Mouse (Mus musculus) liver, embryonic 13.5 days (tissue): ENCODE results near the gene Ctsd. TPM values are rescaled to one million over a fixed set of nuclear protein-coding genes. Genes with fewer than 3 reads are reported as not detected.
A peak's percentile ranks its signal among the peaks of the same experiment; 100 is the strongest.
"Not testable (repeated sequence)": the region's sequence is repeated elsewhere in the genome, so short reads cannot be mapped to it uniquely, and the experiment has no call there.

ENCODE experiments used
- ATAC-seq: fragments of 200-750 bp; cut with Nextera tagmentation; 2 replicates; pipeline ENCODE4 v1.8.0; 2017; ENCODE audit warnings: low read depth, mild to moderate bottlenecking, moderate number of reproducible peaks, moderate library complexity
- DNase-seq: peaks from one replicate; pipeline ENCODE4 v3.0.0; 2022
- H3K27ac ChIP-seq: fragments of 300-500 bp; sonication (generic); 2 replicates; pipeline ENCODE4 v1.5.1; 2015; ENCODE audit warnings: moderate library complexity, mild to moderate bottlenecking, inconsistent platforms
- H3K27me3 ChIP-seq: fragments of 300-500 bp; sonication (generic); 2 replicates; pipeline ENCODE4 v1.6.1; 2015; ENCODE audit warnings: mild to moderate bottlenecking, inconsistent platforms
- H3K36me3 ChIP-seq: fragments of 300-500 bp; sonication (generic); 2 replicates; pipeline ENCODE4 v1.6.1; 2015; ENCODE audit warnings: mild to moderate bottlenecking, inconsistent platforms
- H3K4me1 ChIP-seq: fragments of 300-500 bp; sonication (generic); replicated peaks from 2 replicates; pipeline ENCODE4 v1.6.1; 2015; ENCODE audit warnings: inconsistent platforms
- H3K4me2 ChIP-seq: fragments of 300-500 bp; sonication (generic); 2 replicates; pipeline ENCODE4 v1.6.1; 2015; ENCODE audit warnings: inconsistent platforms, mild to moderate bottlenecking, moderate library complexity
- H3K4me3 ChIP-seq: fragments of 300-500 bp; sonication (generic); replicated peaks from 2 replicates; pipeline ENCODE4 v1.5.1; 2015; ENCODE audit warnings: mild to moderate bottlenecking, inconsistent platforms
- H3K9ac ChIP-seq: fragments of 300-500 bp; sonication (generic); 2 replicates; pipeline ENCODE4 v1.6.1; 2015; ENCODE audit warnings: mild to moderate bottlenecking, inconsistent platforms
- H3K9me3 ChIP-seq: fragments of 300-500 bp; sonication (generic); replicated peaks from 2 replicates; pipeline ENCODE4 v1.6.1; 2016; ENCODE audit warnings: inconsistent platforms
- WGBS: fragments of 180-500 bp; shearing (Covaris S2); methylation state at CpG from one replicate; pipeline ENCODE4 v1.1.7; 2015; ENCODE audit not compliant: insufficient replicate concordance; 5-methylcytosine and 5-hydroxymethylcytosine counted together
- polyA plus RNA-seq: library from polyadenylated mRNA; unstranded; fragments of >200 nt; fragmentation: Nextera tagmentation; extraction: Ambion mirVana; gene quantifications from 2 replicates; pipeline ENCODE4 v1.2.1, GENCODE M21; 2015

Gene Ctsd
- polyA plus RNA-seq, 1 experiment from 2014 or later: 297 TPM

DNA sequence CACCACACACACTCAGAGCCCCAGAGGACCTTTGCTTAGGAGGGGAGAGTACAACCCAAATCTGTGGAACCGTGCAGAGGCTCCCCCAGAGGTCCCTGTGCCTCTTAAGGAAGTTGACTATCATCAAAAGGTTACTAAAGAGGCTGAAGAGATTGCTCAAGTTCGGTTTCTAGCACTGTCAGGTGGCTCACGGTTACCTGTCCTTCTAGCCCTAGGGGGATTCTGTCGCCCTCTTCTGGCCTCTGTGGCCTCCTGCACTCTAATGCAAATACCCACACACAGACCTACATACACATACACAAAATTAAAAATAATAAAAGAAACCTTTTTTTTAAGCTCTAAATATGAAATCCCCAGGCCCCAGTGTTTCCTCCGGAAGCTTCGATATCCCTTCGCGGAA lies 30.8 kb upstream of the Ctsd start:
- no peaks in the 10 kb centered on the region for H3K27me3 ChIP-seq
- no peak for ATAC-seq
- no peak overlapping the region for H3K4me2 ChIP-seq
- H3K9ac ChIP-seq: no peak overlapping the region
- WGBS: 90% methylated on average over 8 of the region's 8 CpGs
- H3K27ac ChIP-seq: peak overlapping the region; percentile 95
- H3K9me3 ChIP-seq: no peaks in the 10 kb centered on the region
- H3K36me3 ChIP-seq: no peaks in the 10 kb centered on the region
- peaks cover 50% of the 10 kb centered on the region for H3K4me1 ChIP-seq
- no peak for DNase-seq
- no peak overlapping the region for H3K4me3 ChIP-seq

GRCm38 (mm10) chr7:142418027-142418426 lies 30.2 kb upstream of the Ctsd start:
- ATAC-seq (no peak), DNase-seq (no peak)
- peaks cover 55% of the 10 kb centered on the region for H3K4me1 ChIP-seq
- H3K9me3 ChIP-seq: no peaks in the 10 kb centered on the region
- H3K27ac ChIP-seq: 0 out of 2 replicates have a peak overlapping the region, but pooled peaks have one; percentile 9
- 94% methylated on average over 2 of the region's 2 CpGs for WGBS
- H3K4me2 ChIP-seq: no peak overlapping the region
- no peak overlapping the region for H3K4me3 ChIP-seq
- H3K27me3 ChIP-seq: no peaks in the 10 kb centered on the region
- no peak overlapping the region for H3K9ac ChIP-seq
- H3K36me3 ChIP-seq: no peaks in the 10 kb centered on the region

DNA sequence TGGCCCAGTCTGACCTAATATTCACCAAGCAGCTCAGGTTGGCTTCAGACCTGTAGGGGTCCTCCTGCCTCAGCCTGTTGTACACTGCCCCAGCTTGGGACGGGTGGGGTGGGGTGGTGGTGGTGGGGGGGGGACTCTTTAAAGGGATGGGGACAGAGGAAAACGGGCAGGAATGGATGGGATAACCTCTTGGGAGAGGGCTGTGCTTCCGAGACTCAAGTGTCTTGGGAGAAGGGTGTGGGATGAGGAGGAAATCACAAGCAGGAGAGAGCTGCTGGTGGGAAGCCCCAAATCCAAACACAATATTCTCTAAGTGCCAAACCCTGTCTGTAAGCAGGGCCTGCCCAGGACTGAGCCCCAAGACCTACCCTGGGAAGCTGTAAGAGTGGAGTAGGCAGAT lies 28.4 kb upstream of the Ctsd start:
- Histone ChIP-seq H3K4me1 (peaks cover 44% of the 10 kb centered on the region), H3K9me3 (no peaks in the 10 kb centered on the region), H3K27ac (no peak overlapping the region), H3K27me3 (no peaks in the 10 kb centered on the region), H3K9ac (no peak overlapping the region), H3K36me3 (no peaks in the 10 kb centered on the region), H3K4me2 (no peak overlapping the region), H3K4me3 (no peak overlapping the region)
- ATAC-seq: no peak
- WGBS: 71% methylated on average over 3 of the region's 3 CpGs
- no peak for DNase-seq

GRCm38 (mm10) chr7:142415314-142415713 lies 27.5 kb upstream of the Ctsd start:
- Histone ChIP-seq H3K4me1 (peaks cover 35% of the 10 kb centered on the region), H3K36me3 (no peaks in the 10 kb centered on the region), H3K27ac (no peak overlapping the region), H3K27me3 (no peaks in the 10 kb centered on the region), H3K4me2 (no peak overlapping the region), H3K9me3 (no peaks in the 10 kb centered on the region), H3K4me3 (no peak overlapping the region), H3K9ac (no peak overlapping the region)
- no peak for ATAC-seq
- no peak for DNase-seq
- WGBS: 50% methylated on average over 4 of the region's 4 CpGs

GRCm38 (mm10) chr7:142413285-142413684 lies 25.4 kb upstream of the Ctsd start:
- DNase-seq (no peak), ATAC-seq (peak; percentile 88)
- 27% methylated on average over 6 of the region's 6 CpGs for WGBS
- no peak overlapping the region for H3K4me3 ChIP-seq
- H3K4me1 ChIP-seq: peaks cover 24% of the 10 kb centered on the region
- no peaks in the 10 kb centered on the region for H3K9me3 ChIP-seq
- no peak overlapping the region for H3K9ac ChIP-seq
- H3K27me3 ChIP-seq: no peaks in the 10 kb centered on the region
- H3K36me3 ChIP-seq: no peaks in the 10 kb centered on the region
- no peak overlapping the region for H3K27ac ChIP-seq
- no peak overlapping the region for H3K4me2 ChIP-seq

- H3K9ac ChIP-seq: no peak overlapping the region
- 73% methylated on average over 3 of the region's 3 CpGs for WGBS
- ATAC-seq (no peak), DNase-seq (no peak)
- no peak overlapping the region for H3K4me3 ChIP-seq
- H3K27ac ChIP-seq: no peak overlapping the region
- H3K27me3 ChIP-seq: no peaks in the 10 kb centered on the region
- H3K4me2 ChIP-seq: no peak overlapping the region
- no peaks in the 10 kb centered on the region for H3K9me3 ChIP-seq
- H3K36me3 ChIP-seq: no peaks in the 10 kb centered on the region
- peaks cover 24% of the 10 kb centered on the region for H3K4me1 ChIP-seq
These were observed 21.8 kb upstream of the Ctsd start for GRCm38 (mm10) chr7:142409603-142410002.

DNA sequence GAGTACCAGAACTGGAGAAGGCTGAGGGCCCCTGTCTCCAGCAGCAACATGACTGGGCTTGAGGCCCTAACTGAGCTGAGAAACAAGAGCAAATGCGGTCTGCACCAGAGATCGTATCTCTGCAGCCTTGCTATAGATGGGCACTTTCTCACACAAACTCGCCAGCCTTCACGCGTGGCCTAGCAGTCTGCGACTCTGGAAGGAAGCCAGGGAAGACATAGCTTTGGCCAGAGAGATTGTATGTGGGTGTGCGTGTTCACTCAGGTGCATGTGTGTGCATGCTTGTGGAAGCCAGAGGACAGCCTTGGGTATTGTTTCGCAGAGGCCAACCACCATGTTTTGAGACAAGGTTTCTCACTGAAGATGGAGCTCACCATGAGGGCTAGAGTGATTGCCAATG lies 20.8 kb upstream of the Ctsd start:
- no peak for DNase-seq
- ATAC-seq: no peak

DNA sequence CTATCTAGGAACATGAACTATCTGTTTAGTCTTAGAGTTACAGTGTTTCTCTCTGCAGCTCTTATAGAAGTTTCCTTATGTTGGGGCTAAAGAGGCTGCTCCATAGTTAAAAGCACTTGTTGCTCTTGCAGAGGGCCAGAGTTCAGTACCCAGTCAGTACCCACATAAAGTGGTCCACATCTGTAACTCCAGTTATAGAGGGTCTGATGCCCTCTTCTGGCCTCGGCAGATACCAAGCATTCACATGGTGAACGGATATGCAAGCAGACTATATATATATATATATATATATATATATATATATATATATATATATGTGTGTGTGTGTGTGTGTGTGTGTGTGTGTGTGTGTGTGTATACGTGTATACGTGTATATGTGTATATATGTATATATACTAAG lies 20.1 kb upstream of the Ctsd start:
- Histone ChIP-seq H3K9ac (no peak overlapping the region), H3K4me3 (no peak overlapping the region), H3K9me3 (no peaks in the 10 kb centered on the region), H3K4me2 (no peak overlapping the region), H3K27ac (no peak overlapping the region), H3K4me1 (peaks cover 21% of the 10 kb centered on the region), H3K27me3 (no peaks in the 10 kb centered on the region), H3K36me3 (no peaks in the 10 kb centered on the region)
- DNase-seq (no peak), ATAC-seq (no peak)
- WGBS: 50% methylated on average over 4 of the region's 4 CpGs

More for the DNA sequence above, 20.8 kb upstream of the Ctsd start:
- Histone ChIP-seq H3K36me3 (no peaks in the 10 kb centered on the region), H3K9me3 (no peaks in the 10 kb centered on the region), H3K27ac (no peak overlapping the region), H3K27me3 (no peaks in the 10 kb centered on the region), H3K4me2 (no peak overlapping the region), H3K9ac (no peak overlapping the region), H3K4me1 (peaks cover 24% of the 10 kb centered on the region), H3K4me3 (no peak overlapping the region)
- WGBS: 83% methylated on average over 8 of the region's 8 CpGs

GRCm38 (mm10) chr7:142405134-142405533 lies 17.3 kb upstream of the Ctsd start:
- ATAC-seq, H3K9me3 ChIP-seq, H3K4me2 ChIP-seq, H3K36me3 ChIP-seq, H3K27ac ChIP-seq, H3K9ac ChIP-seq, H3K4me3 ChIP-seq, H3K27me3 ChIP-seq, DNase-seq: not testable (repeated sequence)
- WGBS: 81% methylated on average over 5 of the region's 5 CpGs
- peaks cover 19% of the 10 kb centered on the region for H3K4me1 ChIP-seq

- H3K27me3 ChIP-seq: no peaks in the 10 kb centered on the region
- no peaks in the 10 kb centered on the region for H3K36me3 ChIP-seq
- H3K9ac ChIP-seq: no peak overlapping the region
- DNase-seq (no peak), ATAC-seq (no peak)
- peaks cover 29% of the 10 kb centered on the region for H3K4me1 ChIP-seq
- H3K27ac ChIP-seq: no peak overlapping the region
- no peaks in the 10 kb centered on the region for H3K9me3 ChIP-seq
- no peak overlapping the region for H3K4me3 ChIP-seq
- no peak overlapping the region for H3K4me2 ChIP-seq
- 30% methylated on average over 4 of the region's 4 CpGs for WGBS
These were observed 15.8 kb upstream of the Ctsd start for GRCm38 (mm10) chr7:142403591-142403990.

DNA sequence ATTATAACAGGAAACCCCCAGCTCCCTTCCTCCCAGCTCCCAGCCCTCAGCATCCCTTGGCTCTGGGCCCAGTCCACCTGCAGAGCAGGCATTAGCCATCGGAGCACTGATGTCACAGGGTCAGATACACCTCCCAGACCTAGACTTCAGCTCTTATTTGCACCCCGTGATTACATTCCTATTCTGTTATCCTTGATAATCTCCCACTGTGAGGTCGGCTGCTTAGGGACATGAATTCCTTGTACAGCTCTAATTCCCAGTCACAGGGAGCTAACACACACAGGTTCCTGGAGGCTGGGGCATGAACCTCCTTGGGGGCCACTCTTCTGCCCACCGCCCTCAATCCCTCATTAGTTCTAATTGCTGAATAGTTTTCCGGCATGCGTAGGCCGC lies 12.9 kb upstream of the Ctsd start:
- H3K9me3 ChIP-seq: no peaks in the 10 kb centered on the region
- H3K9ac ChIP-seq: no peak overlapping the region
- ATAC-seq (no peak), DNase-seq (no peak)
- H3K36me3 ChIP-seq: no peaks in the 10 kb centered on the region
- no peaks in the 10 kb centered on the region for H3K27me3 ChIP-seq
- H3K4me3 ChIP-seq: no peak overlapping the region
- 74% methylated on average over 7 of the region's 7 CpGs for WGBS
- H3K27ac ChIP-seq: no peak overlapping the region; the same call in 1 of the 2 replicates
- peaks cover 56% of the 10 kb centered on the region for H3K4me1 ChIP-seq
- no peak overlapping the region for H3K4me2 ChIP-seq

DNA sequence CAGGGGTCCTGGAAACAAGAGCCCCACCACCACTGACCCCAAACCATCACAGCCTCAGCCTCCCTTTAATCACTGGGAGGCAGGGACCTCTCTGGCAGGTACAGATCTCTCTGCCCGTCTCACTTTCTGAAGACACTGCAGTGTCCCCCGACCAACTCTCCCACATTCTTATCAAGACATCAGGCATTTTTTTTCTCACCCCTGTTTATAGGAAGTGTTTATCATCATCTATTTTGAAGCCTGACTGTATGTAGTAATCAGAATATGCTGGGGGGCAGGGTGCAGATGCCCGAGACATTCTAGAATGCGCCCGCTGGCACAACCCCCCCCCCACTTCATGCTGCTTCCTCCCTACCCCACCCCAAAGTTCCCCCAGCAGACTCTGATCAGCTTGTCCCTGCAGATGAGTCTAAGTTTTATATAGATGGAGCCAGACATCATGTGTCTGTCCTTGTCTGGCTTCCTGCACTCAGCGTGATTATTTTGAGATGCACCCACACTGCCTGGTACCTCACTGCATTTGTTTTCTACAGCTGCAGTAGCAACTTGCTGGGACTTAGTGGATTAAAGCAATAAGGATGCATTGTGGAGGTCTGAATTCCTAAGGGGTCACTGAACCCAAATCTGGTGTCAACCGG lies 12.4 kb upstream of the Ctsd start:
- H3K4me1 ChIP-seq: peaks cover 62% of the 10 kb centered on the region

More for the DNA sequence above, 12.4 kb upstream of the Ctsd start:
- Histone ChIP-seq H3K9me3 (no peaks in the 10 kb centered on the region), H3K9ac (no peak overlapping the region), H3K27ac (no peak overlapping the region; the same call in 1 of the 2 replicates), H3K36me3 (no peaks in the 10 kb centered on the region), H3K4me2 (no peak overlapping the region), H3K27me3 (no peaks in the 10 kb centered on the region), H3K4me3 (no peak overlapping the region)
- no peak for ATAC-seq
- 56% methylated on average over 7 of the region's 7 CpGs for WGBS
- no peak for DNase-seq
